Mouse (Mus musculus) frontal cortex, postnatal 25 days (tissue): ENCODE results near the gene Ctns.

Experiments used
- DNase-seq, 2 experiments: peaks; one replicate each; pipeline ENCODE4 v3.0.0; 2022; ENCODE audit warnings: low spot score in 2 of 2

The Ctns gene

DNA sequence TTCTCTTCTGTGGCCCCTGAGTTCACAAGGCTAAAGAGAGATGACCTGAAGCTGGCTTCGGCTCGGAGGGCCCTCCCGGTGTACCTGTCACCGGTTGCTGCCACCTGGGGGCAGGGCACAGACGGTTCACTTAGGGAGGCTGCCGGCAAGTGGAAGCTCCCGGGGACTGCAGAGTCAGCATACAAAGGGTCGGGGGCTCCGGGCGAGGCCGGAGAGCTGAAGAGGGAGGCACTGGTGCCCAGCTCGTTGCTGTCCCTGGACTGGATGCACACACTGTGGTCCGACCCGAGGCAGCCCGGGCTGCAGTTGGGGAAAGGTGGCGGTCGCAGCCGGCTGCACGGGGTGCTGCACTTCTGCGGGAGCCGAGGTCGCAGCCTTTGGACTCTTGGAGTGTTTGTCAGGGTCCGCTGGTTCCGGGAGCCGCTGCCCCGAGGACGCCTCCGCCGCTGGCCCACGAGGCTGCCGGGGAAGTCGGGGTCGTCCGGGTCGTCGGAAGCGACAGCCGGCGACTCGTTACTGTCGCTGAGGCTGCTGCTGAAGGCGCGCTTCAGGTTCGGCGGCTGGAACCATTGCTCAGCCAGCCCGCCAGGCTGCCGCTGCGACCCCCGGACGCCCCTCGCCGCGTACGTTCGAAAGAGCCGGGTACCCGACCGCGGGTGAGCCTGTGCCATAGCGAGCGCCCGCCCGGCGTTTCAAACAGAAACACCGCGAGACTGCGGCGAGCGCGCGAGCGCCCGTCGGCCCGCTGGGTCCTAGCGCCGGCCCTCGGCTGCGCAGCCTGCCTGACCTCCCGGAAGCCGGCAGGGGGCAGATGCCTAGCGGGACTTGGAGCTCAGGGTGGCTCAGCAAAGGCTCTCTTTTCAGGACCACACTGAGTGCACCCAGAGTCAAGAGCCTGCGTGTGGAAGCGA is 61.0 kb downstream of the Ctns start, which contains the start of gene Haspin:
Gene Haspin (minus strand): TSS at position 704 of the 911 bp plus-strand sequence.
- DNase-seq = peak; percentile 81 to 84

GRCm38 (mm10) chr11:73137116-73137515 is 61.7 kb downstream of the Ctns start:
- DNase-seq = no peak

GRCm38 (mm10) chr11:73136587-73136986 is 62.3 kb downstream of the Ctns start:
- DNase-seq = no peak

GRCm38 (mm10) chr11:73134222-73134621 is 64.6 kb downstream of the Ctns start:
- no peak for DNase-seq
